Mouse (Mus musculus) adrenal gland, postnatal 36 days (tissue): ENCODE measurements around the gene Ttc7. TPM values are rescaled to one million over a fixed set of nuclear protein-coding genes. Genes with fewer than 3 reads are reported as not detected.
A peak's percentile ranks its signal among the peaks of the same experiment; 100 is the strongest.

Source experiments
- DNase-seq, 2 experiments: peaks; one replicate each; pipeline ENCODE4 v3.0.0; 2021; ENCODE audit warnings: mixed read lengths in 1 of 2
- total RNA-seq, 2 experiments: library from RNA; stranded (reverse); gene quantifications; 2 replicates each; pipeline ENCODE4 v1.2.3; 2021

Gene Ttc7
- total RNA-seq, 2 experiments from 2014 or later: 9.5 to 14.3 TPM

DNA sequence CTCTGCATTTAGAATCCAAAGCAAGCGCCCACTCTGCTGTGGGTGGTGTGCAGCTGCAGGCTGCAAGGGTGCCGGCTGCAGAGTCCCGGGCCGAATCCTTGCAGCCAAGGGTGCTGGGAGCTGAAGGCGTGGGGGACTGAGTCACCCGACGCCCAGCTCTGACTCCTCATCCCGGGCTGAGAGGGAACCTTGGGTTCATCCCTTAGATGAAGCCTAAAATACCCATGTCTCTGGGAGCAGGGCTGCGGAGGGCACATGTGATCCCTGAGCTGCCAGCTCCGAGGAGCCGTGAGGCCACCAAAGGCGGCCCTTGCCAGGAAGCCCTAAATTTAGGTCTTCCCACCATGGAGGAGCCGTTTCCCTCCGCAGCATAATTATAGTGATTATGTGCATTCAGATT, 52.5 kb downstream of the Ttc7 start:
- no peak for DNase-seq

DNA sequence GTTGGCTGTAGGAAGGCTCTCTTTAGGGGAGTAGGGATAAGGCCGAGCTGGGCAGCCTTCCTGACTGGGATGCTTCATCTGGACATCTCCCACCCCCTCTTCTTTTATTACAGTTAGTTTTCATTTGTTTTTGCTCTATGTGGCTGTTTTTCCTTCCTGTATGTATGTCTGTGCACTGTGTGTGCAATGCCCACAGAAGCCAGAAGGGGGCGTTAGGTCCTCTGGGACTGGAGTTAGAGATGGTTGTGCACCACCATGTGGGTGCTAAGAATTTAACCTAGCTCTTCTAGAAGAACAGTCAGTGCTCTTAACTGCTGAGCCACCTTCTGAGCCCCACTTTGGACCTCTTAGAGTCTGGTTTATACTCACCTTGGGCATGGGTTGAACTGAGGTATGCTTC, 53.0 kb downstream of the Ttc7 start:
- no peak for DNase-seq

GRCm38 (mm10) chr17:87336910-87337309, 54.2 kb downstream of the Ttc7 start:
- no peak for DNase-seq

- peak in 1 of 2 experiments; percentile 23 for DNase-seq
These were observed 55.0 kb downstream of the Ttc7 start for GRCm38 (mm10) chr17:87337683-87338082.

DNA sequence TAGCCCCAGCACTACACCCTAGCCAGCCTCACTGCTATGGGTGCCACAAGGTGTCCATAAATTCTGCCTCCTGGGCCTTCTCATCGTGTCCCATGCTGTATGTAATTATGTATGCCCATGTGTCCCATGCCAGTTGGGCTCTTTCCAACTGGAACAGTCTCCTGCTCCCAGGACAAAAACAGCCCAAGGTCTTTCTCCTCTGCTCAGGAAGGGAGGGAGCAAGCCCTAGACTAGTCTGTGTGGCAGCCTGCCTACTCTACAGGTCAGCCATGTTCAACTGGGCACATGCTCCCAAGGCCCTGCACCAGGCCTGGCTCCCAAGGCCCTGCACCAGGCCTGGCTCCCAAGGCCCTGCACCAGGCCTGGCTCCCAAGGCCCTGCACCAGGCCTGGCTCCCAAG, 56.4 kb downstream of the Ttc7 start:
- peak; percentile 61 to 70 for DNase-seq

DNA sequence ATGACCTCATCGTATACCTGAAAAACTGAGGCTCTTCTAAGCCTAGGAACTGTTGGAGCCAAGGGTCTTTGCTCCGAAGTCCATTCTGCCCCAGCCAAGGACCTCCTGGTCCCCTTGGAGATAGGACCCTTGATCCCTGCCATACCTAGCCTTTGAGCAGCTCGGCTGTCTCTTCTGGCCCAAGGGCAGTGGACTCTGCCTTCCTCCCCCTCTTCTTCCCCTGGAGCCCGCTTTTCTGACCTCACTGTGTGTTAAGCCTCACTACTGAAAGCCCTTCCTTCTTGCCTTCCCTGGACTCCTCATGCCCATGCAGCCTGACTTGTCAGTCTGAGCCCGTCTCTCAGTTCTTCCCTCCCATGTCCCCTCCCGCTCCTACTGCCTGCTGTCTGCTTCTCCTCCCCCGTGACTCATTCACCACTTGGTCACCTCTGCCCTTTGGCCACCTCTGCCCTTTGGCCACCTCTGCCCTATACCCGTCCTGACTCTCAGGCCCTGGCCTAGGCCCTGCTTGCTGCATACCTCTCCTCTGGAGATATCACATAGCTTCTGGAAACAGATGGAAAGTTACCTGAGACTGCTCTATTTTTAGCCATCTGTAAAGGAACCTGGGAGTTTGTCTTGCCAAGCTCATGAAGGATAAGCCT, 60.5 kb downstream of the Ttc7 start:
- peak; percentile 18 to 21 for DNase-seq

GRCm38 (mm10) chr17:87344441-87345251, 62.0 kb downstream of the Ttc7 start:
- no peak for DNase-seq

DNA sequence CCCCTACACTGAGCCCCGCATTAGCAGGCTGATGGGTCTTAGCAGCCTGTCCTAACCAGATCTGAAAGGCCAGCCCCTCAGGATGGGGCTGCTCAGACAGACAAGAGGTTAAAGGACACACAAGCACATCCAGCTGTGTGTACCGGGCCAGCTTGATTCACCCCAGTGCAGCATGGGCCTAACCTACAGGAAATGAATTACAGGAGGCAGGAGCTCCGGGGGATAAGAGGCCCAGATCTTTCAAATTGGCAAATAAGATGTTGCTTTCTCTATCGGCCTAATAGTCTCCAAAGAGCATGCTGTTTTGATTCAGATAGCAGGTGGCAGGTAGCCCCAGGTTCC, 62.5 kb downstream of the Ttc7 start:
- DNase-seq: no peak

DNA sequence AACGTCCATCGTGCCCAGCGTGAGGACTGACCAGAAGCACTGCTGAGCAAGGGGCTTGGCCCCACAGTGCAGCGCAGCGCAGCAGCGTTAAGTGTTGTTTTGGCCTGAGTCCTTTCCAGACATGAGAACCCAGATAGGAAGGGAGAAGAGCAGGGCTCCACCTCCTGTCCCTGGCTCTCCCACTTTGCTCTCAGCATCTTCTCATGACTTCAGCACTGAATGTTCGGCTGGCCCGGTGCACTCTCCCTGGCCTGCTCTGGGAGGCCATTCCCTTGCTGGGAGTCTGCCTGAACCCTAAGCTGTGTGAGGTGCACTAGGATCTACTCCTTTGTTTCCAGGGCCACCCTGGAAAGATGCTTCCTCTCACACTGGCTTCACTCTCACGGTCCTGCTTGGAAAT, 65.7 kb downstream of the Ttc7 start:
- DNase-seq: no peak

GRCm38 (mm10) chr17:87349069-87349468, 66.4 kb downstream of the Ttc7 start:
- DNase-seq: no peak

GRCm38 (mm10) chr17:87349575-87349974, 66.9 kb downstream of the Ttc7 start:
- DNase-seq: no peak

DNA sequence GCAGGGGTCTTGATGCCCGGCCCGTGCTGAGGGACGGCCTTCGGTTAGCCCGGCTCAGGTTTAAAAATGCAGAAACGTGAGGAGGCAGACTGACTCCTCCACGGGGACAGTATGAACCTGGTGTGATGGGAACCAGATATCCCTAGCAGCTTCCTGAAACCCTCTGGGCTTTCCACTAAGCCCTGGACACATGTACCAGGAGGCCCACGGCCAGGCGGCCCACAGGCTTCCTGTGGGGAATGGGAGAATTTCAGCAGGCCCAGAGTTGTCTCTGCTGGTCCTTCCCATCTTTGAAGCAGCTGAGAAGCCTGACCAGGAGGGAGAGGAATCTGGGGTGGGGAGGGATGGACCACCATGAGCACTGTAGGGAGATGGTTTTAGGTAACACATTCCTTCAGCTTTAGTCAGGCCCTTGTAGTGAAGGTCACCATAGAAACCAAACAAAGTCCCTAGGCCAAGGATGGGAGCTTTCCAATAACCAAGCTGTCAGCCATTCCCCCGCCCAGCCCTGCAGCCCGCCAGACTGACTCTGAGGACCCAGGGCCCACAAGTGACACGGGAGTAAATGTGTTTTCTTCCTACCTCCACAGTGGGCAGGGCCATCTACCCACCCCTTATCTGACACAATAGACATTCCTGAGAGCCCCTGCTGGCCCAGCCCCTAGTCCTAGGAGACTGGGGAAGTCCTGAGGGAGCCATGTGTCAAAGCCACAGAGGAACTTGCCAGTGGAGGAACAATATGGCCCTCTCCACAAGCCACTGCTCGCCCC, 68.0 kb downstream of the Ttc7 start:
- peak in 1 of 2 experiments; percentile 22 for DNase-seq

GRCm38 (mm10) chr17:87351241-87352105, 68.8 kb downstream of the Ttc7 start:
- DNase-seq: peak; percentile 24 to 65

- no peak for DNase-seq
These were observed 69.6 kb downstream of the Ttc7 start for GRCm38 (mm10) chr17:87352106-87352897.

- no peak for DNase-seq
These were observed 70.2 kb downstream of the Ttc7 start for GRCm38 (mm10) chr17:87352898-87353225.

DNA sequence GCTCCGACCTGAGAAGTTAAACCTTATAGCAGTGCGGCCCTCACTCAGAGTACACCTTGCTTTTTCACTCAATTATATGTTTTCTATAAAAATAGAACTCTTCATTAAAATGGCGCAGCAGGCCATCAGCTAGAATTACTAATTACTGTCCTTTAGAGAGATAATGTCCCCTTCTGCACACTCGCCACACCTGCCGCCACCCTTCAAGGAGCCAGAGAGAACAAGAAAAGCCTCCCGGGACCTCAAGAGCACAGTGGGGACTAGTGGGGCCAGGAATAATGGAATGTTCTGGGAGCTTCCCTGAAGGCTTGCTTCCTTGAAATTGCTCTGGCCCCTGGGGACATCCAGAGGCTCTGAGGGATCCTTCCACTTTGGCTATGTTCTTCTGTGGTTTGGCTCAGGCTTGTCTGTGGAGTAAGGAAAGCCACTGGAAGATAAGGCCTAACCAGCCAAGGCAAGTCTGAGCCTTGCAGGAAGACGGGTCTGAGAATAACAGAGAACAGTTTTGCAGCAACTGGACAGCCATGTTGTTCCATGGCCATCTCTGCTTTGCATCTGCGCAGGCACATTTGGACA, 71.1 kb downstream of the Ttc7 start:
- no peak for DNase-seq

DNA sequence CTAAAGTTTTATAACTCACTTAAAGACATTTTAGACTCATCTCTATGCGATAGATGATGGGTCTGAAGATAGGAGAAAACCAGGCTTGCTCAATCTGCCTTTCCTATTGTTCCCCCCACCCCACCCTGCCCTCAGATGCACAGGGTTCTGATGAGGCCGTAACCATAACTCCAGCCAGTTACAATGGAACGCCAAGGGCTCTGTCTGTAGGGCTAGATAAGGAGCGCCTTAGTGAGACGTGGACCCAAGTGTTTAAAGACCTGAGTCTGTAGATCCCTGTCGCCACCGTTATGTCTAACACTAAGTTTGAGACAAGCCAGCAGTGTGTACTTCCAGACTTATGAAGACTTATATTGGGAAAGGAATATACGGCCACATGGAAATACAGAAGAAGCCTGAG, 72.8 kb downstream of the Ttc7 start:
- no peak for DNase-seq

- no peak for DNase-seq
These were observed 73.6 kb downstream of the Ttc7 start for GRCm38 (mm10) chr17:87356261-87356660.

DNA sequence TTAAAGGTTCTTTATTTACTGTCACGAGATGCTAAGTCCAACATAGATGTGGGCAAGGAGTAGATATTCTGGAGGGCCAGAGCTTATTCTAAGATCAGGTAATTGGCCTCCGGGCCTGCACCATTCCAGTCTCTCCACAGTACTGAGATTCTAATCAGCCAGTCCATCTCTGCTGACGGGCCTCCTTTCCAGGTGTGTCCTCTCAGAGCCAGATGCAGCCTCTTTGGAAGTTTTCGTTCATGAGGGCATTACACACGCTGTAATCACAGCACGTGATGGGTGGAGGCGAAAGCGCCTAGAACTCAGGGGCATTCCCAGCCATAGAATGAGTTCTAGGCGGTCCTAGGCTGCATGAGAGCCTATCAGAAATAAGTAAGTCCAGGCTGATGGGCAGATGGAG, 74.8 kb downstream of the Ttc7 start:
- DNase-seq: no peak

GRCm38 (mm10) chr17:87361132-87361531, 78.4 kb downstream of the Ttc7 start:
- no peak for DNase-seq

GRCm38 (mm10) chr17:87364108-87364507, 81.4 kb downstream of the Ttc7 start:
- no peak for DNase-seq
